Mouse (Mus musculus) CD4-positive helper T cell, adult 2 months (primary cell): ENCODE measurements around the gene Ndufv2.
"Not testable (repeated sequence)": the region's sequence is repeated elsewhere in the genome, so short reads cannot be mapped to it uniquely, and the experiment has no call there.

Experiments used
- DNase-seq: peaks from one replicate; pipeline ENCODE4 v3.0.0-alpha.2; 2012; ENCODE audit warnings: low read depth, missing footprints, low spot score

Ndufv2 gene

DNA sequence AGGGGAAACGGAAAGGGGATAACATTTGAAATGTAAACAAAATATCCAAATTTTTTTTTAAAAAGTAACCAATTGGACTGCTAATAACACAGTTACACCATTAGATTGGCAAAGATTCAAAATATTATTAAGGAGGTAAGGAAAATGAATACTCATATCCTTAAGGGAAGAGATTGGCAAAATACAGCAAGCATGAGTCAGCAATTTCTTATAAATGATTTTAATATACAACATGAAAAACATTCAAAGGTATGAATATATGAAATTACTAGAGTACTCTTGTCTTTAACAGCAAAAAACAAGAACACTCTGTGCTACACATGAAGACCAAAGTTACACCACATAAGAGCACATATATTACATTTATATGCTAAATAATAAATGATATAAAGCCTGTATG, 16.3 kb downstream of the Ndufv2 start:
- no peak for DNase-seq

DNA sequence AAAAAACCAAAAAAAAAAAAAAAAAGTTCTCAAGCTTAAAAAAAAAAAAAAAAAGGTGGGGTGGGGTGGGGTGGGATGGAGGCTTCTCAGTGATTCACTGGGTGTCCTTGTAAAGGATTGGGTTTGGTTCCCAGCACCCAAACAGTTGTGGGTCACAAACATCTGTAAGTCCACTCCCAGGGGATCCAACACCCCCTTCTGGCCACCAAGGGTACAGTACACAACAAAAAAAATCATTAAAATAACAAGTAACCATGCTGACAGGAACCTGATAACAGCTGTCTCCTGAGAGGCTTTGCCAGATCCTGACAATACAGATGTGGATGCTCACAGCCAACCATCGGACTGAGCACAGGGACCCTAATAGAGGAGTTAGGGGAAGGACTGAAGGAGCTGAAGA, 16.9 kb downstream of the Ndufv2 start:
- DNase-seq = no peak

DNA sequence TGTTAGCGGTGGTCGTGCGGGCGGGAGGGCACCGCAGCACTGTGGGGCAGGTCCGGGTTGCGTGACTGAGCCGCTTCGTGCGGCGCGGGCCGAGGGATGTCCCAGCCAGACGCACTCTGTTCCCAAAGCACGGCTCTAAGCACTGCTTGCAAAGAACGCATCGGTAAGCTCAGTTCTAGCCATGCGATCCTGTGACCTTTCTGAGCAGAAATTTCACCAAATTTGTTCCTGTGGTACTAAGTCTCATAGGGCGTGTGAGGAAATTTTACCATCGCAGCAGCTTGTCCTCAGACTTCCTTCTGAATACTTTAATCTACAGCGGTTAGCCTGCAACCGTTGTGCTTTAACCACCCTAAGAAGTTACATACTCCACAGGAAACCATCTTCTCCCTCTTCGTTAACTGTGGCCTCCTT, 23.9 kb downstream of the Ndufv2 start:
- DNase-seq = no peak

DNA sequence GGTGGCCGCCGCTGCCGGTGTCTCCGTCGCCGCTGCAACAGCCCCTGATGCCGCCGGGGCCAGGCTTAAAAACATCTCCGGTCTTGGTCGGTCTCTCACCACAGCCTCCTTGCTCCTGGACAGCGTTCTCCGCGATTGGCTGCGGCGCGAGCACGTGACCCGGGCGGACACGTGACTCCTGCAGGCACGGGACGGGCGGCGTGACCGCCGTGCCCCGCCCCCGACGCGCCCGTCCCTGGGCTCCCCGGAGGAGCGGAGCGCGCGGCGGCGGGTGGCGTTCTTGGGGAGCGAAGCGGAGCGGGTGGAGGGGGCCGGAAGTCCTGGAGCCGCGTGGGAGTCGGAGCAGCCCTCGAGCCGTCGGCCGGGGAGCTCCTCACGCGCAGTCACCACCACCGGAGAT, 24.4 kb downstream of the Ndufv2 start, which contains the start of gene Ankrd12:
TSS of gene Ankrd12 (minus strand) at position 156 of the 400 bp plus-strand sequence.
- peak; percentile 98 for DNase-seq

DNA sequence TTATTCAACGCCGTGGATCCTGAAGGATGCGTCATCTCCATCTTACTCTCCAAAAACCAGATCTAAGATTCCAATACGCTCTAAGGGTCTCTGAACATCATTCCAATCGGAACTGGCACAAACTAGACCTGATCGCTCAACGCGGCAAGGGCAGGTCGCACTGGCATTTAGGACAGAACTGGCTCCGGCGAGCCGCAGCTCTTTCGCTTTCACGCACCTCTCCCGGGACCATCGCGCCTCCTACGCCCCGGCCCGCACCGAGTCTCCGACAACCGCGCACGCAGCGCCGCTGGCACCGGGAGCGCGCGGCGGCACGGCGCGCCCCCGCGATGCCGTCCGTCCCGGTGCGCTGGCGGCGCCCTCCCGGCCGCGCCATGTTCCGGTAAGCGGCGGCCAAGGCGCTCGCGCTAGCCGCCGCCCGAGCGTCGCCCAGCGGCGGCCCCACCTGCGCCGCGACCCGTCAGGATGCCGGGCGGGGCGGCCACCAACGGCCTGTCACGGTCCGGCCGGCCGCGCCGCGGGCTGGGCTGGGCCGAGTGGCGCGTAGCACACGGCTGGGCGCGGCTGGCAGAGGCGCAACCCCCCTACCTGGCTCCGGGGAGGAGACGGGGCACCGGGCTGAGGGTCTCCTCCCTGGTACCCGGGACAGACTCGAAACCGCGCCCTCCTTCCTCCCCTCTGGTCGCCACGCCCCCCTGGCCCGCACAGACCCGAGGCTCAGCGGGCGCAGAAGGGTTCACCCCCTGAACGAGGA, 25.0 kb downstream of the Ndufv2 start:
- DNase-seq = peak; percentile 71

DNA sequence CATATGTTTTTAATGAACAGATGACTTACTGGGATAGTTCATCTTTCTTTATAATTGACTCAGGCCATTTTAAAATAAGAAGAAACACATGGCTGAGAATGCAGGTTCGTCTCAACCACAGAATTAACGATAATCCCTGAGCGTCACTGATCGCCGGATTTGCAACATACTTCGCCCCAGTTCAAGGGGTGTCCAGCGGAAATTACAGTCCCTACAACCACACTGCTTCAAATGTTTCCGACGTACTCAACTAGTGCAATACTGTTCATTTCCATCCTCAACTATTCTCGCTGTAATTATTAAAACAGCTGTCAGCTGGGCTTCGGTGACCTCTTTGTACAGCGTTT, 25.6 kb downstream of the Ndufv2 start:
- peak; percentile 59 for DNase-seq

DNA sequence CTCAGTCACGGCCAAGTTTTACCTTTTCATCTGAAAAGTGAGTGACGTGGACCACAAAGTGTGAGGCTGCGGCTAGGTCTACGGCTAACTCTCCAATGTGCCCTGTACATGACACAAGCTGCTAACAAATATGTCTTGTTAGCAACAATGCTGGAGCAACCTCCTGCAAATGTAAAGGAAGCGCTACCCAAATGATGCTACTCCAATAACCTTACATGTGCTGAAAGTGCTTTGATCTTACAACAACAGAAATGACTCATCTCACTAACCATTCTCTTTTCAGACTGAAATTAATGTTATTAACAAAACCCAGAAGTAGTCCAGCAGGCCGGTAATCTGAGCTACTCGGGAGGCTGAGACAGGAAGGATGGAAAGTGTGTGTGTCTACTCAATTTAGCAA, 27.4 kb downstream of the Ndufv2 start:
- peak; percentile 77 for DNase-seq

DNA sequence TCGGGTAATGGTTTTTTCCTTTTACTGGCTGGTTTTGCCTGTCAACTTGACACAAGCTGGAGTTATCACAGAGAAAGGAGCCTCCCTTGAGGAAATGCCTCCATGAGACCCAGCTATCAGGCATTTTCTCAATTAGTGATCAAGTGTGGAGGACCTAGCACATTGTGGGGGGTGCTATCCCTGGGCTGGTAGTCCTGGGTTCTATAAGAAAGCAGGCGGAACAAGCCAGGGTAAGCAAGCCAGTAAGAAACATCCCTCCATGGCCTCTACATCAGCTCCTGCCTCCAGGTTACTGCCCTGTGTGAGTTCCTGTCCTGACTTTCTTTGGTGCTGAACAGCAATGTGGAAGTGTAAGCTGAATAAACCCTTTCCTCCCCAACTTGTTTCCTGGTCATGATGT, 32.3 kb downstream of the Ndufv2 start:
- not testable (repeated sequence) for DNase-seq

DNA sequence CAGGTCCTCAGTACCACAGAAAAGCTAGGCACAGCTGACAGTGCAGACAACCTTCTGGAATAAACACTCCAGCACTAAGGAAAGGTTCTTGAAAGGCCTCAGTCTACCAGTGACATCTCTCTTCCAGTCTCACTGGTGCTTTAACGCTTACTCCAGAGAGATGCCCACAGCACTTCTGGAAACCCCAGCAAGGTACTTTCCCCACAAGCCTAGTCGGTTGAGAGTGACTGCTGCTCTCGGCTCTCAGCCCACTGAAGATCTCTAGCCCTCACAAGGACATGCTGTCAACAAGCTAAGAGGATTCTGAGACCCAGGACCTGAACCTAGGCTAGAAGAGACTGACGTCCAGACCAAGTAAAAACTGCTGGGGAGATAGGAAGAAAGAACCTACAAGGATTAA, 36.2 kb downstream of the Ndufv2 start:
- DNase-seq = no peak

DNA sequence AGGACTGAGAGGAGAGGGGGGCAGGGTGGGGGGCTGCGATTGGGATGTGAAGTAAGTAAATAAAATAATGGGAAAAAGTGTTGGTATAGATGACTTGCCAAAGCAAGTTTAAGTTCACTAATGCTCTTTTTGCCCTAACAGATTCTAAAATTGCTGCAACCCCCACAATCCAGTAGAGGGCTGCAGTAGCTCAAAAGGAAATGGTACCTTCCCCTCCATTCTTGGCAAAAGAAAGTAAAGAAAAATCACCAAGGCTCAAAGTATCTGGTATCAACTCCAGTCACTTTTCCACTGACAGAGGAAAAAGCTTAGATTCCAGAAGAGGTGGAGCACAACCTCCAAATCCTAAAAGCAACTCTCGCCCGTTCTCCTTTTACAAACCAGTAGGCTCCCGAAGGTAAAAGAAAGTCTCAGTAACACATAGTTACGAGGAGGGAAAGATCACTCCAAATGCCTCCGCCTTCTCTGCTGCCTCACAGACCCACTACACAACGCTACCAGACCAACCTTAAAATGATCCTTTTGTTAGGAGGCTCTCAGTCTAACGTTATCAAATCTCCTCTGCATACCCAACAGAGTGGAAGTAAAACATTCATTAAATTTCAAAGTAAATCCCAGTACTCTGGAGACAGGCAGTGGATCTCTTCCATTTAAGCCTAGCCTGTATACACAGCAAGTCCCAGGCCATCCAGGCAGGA, 40.0 kb downstream of the Ndufv2 start:
- no peak for DNase-seq

DNA sequence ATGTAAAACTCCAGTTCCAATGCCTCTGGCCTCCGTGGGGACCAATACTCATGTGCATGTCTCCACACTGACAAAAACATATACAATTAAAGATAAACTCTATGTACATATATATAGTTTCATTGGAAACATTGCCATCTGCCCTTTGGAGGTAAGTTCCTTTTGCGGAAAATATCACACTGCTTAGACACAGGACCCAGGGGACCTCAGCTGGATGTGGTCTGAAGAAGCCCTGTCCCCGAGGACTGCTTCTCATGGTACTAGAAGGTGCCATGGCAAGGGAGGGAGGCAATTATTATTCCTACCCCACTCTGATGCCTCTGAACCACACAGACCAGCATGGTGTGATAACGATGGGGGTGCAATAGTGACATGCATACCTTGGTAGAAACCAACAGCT, 43.2 kb downstream of the Ndufv2 start:
- no peak for DNase-seq

DNA sequence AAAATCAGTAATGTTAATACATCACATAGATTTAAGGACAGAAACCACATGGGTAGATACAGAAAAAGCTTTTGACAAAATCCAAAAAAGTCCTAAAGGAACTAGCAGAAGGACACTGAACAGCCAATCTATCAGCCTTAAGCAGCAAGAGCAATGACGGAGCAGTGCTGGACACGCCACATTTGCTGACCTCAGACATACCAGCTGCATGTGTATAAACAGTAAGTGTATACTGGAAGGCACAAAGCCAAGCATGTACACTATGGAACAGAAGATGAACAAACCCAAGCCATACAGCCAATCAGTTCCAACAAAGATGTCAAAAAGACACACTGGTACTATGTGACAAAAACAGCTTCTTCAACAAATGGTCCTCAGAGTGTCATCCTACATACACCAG, 44.2 kb downstream of the Ndufv2 start:
- no peak for DNase-seq

DNA sequence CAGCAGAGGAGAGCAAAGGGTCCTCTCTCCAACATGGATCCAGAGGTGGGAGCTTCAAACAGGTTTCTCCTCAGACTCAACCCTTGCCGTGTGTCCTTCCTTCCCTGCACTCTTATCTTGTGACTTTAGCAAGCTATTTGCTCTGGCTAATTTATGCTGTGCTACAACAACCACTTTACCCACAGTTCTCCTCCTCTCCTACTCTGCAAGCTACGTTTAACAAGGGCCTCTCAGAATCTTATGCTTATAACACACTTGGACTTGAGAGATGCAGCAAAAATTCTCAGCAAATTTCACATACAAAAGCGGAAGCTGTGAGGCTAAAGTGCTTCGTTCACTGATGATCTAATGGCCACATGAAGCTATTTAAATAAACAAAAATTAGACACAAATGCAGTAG, 48.0 kb downstream of the Ndufv2 start:
- no peak for DNase-seq

DNA sequence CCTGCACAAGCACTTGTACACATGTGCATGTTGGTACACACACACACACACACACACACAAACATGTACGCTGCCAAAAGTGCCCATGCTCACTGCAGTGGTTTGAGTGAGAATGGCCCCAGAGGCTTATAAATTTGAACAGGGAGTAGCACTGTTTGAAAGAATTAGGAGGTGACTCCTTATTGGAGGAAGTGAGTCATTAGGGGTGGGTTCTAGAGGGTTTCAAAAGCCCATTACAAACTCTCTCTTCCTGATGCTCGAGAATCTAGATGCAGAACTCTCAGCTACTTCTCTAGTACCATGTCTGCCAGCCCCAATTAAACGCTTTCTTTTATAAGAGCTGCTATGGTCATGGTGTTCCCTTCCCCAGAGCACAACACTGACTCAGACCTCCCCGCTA, 52.6 kb downstream of the Ndufv2 start:
- DNase-seq = no peak

DNA sequence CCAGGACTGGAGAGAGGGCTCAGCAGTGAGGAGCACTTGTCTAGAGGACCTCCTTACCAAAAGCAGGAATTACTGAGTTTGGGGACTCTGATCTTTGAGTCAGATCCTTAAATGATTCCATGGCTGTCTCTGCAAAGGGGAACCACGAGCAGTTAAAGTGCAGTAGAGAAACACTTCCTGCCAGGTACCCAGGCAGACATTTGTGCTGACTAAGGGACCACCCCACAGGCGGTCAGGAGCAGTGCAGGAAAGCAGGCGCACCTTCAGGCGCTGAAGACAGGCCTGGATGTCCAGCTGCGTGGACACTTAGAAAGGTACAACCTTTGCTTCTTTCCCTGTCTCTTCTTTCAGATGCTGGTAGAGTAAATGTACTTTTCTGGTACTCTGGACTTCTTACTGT, 53.2 kb downstream of the Ndufv2 start:
- no peak for DNase-seq

DNA sequence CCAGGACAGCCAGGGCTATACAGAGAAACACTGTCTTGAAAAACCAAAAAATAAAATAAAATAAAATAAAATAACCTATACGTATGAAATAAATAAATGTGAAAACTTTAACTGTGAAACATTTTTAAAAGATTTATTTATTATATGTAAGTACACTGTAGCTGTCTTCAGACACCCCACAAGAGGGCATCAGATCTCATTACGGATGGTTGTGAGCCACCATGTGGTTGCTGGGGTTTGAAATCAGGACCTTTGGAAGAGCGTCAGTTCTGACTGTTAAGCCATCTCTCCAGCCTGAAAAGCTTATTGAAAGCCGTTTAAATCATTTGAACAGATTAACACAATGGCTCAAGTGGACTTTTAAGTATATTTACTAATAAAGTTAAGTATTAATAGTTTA, 57.7 kb downstream of the Ndufv2 start:
- DNase-seq = not testable (repeated sequence)

DNA sequence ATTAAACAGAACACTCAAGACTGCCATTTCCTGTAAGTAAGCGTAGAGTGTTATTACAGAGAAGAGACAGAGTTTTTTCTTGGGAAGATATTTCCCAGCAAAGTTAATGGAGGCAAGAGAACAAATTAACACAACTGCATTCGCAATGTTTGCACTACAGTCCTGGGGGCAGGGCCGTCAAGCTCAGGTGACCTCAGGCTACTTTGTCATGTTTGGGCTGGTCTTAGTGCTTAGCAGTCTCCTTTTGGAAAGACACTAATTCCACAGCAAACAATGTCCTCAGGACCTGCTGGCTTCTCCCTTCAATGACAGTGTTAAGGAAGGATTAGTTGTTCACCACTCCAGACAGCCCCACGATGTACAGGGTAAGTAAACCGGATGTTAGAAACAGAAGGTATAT, 60.3 kb downstream of the Ndufv2 start:
- no peak for DNase-seq

DNA sequence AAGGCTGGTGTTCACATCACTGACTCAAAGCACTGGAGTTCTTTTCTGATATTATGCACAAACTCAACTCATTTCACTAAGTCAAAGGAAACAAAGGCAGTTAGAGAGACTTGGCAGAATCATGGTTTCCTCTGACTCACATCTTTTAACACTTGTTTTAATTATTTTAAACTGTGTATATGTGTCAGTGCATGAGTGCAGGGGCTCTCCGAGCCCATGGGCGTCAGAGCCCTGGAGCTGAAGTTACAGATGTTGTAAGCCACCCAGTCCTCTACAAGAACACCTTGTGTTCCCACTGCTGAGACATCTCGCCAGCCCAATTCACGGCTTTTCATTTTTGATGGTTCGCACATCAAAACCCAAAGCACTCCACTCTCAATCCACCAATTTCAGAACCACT, 68.1 kb downstream of the Ndufv2 start:
- DNase-seq = no peak

DNA sequence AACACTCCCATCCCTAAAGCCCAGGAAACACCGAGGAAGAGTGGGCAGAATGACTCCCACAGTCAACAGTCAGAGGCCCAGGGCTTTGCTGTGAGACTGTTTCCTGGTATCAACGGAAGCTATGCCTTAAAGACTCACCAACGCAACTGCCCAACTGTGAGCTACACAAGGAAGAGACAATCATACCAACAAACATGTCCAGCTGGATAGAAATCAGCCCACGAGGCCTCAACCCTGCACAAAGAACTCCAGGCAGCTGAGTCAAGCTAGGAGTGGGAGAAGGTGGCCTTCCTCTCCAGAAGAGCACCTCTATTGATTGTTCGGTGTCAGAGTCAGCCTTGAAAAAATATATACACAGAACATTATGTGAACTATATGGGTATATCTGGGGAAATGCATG, 69.4 kb downstream of the Ndufv2 start:
- no peak for DNase-seq
